Mouse (Mus musculus) embryonic facial prominence, embryonic 10.5 days (tissue): ENCODE results near the gene Ifi203. TPM values are rescaled to one million over a fixed set of nuclear protein-coding genes. Genes with fewer than 3 reads are reported as not detected.
"Not testable (repeated sequence)": the region's sequence is repeated elsewhere in the genome, so short reads cannot be mapped to it uniquely, and the experiment has no call there.

Source experiments
- DNase-seq: peaks from one replicate; pipeline ENCODE4 v3.0.0-alpha.2; 2017; ENCODE audit warnings: low spot score
- H3K27ac ChIP-seq: fragments of 300-500 bp; sonication (generic); replicated peaks from 2 replicates; pipeline ENCODE4 v1.5.1; 2016; ENCODE audit warnings: mild to moderate bottlenecking
- H3K27me3 ChIP-seq: fragments of 300-500 bp; sonication (generic); replicated peaks from 2 replicates; pipeline ENCODE4 v1.6.1; 2016; ENCODE audit warnings: low read depth, mild to moderate bottlenecking; ENCODE audit not compliant: poor library complexity, severe bottlenecking
- H3K36me3 ChIP-seq: fragments of 300-500 bp; sonication (generic); replicated peaks from 2 replicates; pipeline ENCODE4 v1.6.1; 2016; ENCODE audit warnings: mild to moderate bottlenecking, moderate library complexity
- H3K4me1 ChIP-seq: fragments of 300-500 bp; sonication (generic); 2 replicates; pipeline ENCODE4 v1.6.1; 2016
- H3K4me3 ChIP-seq: fragments of 300-500 bp; sonication (generic); 2 replicates; pipeline ENCODE4 v1.5.1; 2016; ENCODE audit warnings: mild to moderate bottlenecking, moderate library complexity
- H3K9me3 ChIP-seq: fragments of 300-500 bp; sonication (generic); 2 replicates; pipeline ENCODE4 v1.6.1; 2016; ENCODE audit warnings: mild to moderate bottlenecking
- WGBS: fragments of 180-500 bp; shearing (Covaris S2); methylation state at CpG from one replicate; pipeline ENCODE4 v1.1.7; 2016; 5-methylcytosine and 5-hydroxymethylcytosine counted together
- polyA plus RNA-seq: library from polyadenylated mRNA; unstranded; fragments of >200 nt; fragmentation: Nextera tagmentation; extraction: Ambion mirVana; gene quantifications from 2 replicates; pipeline ENCODE4 v1.2.1, GENCODE M21; 2016

Gene Ifi203
- polyA plus RNA-seq, 1 experiment from 2014 or later: not detected

- WGBS: 87% methylated on average over 2 of the region's 2 CpGs
- not testable (repeated sequence) for DNase-seq, H3K4me3 ChIP-seq, H3K4me1 ChIP-seq, H3K9me3 ChIP-seq, H3K27me3 ChIP-seq, H3K27ac ChIP-seq, H3K36me3 ChIP-seq
Observed at GRCm38 (mm10) chr1:173941522-173941921, 950 bp downstream of the Ifi203 start.

- not testable (repeated sequence) for H3K4me3 ChIP-seq, H3K4me1 ChIP-seq, H3K36me3 ChIP-seq, H3K27ac ChIP-seq, H3K9me3 ChIP-seq, DNase-seq, H3K27me3 ChIP-seq
- WGBS: 60% methylated on average over 3 of the region's 3 CpGs
Observed at GRCm38 (mm10) chr1:173919279-173919678, 23.2 kb downstream of the Ifi203 start.

GRCm38 (mm10) chr1:173914559-173914958 lies 27.9 kb downstream of the Ifi203 start:
- no peak overlapping the region for H3K27ac ChIP-seq
- no peaks in the 10 kb centered on the region for H3K4me1 ChIP-seq
- 82% methylated on average over 2 of the region's 2 CpGs for WGBS
- H3K9me3 ChIP-seq: no peaks in the 10 kb centered on the region
- DNase-seq: no peak
- H3K36me3 ChIP-seq: no peaks in the 10 kb centered on the region
- no peak overlapping the region for H3K4me3 ChIP-seq
- no peaks in the 10 kb centered on the region for H3K27me3 ChIP-seq

GRCm38 (mm10) chr1:173913256-173913791 lies 29.1 kb downstream of the Ifi203 start:
- not testable (repeated sequence) for H3K27ac ChIP-seq, H3K27me3 ChIP-seq, H3K4me1 ChIP-seq, H3K36me3 ChIP-seq, DNase-seq, H3K9me3 ChIP-seq, H3K4me3 ChIP-seq

GRCm38 (mm10) chr1:173912548-173913255 lies 29.8 kb downstream of the Ifi203 start, which contains the start of gene Ifi211:
Gene Ifi211 (minus strand): TSS chr1:173913046.
- H3K4me1 ChIP-seq, DNase-seq, H3K27ac ChIP-seq, H3K9me3 ChIP-seq, H3K36me3 ChIP-seq, H3K27me3 ChIP-seq, H3K4me3 ChIP-seq: not testable (repeated sequence)
- 88% methylated on average over 6 of the region's 6 CpGs for WGBS

- H3K27ac ChIP-seq: no peak overlapping the region
- no peak for DNase-seq
- no peaks in the 10 kb centered on the region for H3K36me3 ChIP-seq
- H3K27me3 ChIP-seq: no peaks in the 10 kb centered on the region
- WGBS: 84% methylated on average over 2 of the region's 2 CpGs
- no peaks in the 10 kb centered on the region for H3K4me1 ChIP-seq
- H3K4me3 ChIP-seq: no peak overlapping the region
- H3K9me3 ChIP-seq: no peaks in the 10 kb centered on the region
Observed at GRCm38 (mm10) chr1:173911808-173912464, 30.5 kb downstream of the Ifi203 start.

GRCm38 (mm10) chr1:173908390-173908789 lies 34.1 kb downstream of the Ifi203 start:
- H3K4me1 ChIP-seq, H3K9me3 ChIP-seq, H3K27me3 ChIP-seq, H3K4me3 ChIP-seq, H3K27ac ChIP-seq, H3K36me3 ChIP-seq, DNase-seq: not testable (repeated sequence)

- H3K36me3 ChIP-seq, H3K4me1 ChIP-seq, H3K27me3 ChIP-seq, H3K4me3 ChIP-seq, H3K9me3 ChIP-seq, H3K27ac ChIP-seq, DNase-seq: not testable (repeated sequence)
- WGBS: 83% methylated on average over 4 of the region's 4 CpGs
Observed at GRCm38 (mm10) chr1:173905885-173906284, 36.6 kb downstream of the Ifi203 start.

- not testable (repeated sequence) for H3K4me1 ChIP-seq, H3K27me3 ChIP-seq, H3K27ac ChIP-seq, DNase-seq, H3K36me3 ChIP-seq, H3K9me3 ChIP-seq, H3K4me3 ChIP-seq
Observed at GRCm38 (mm10) chr1:173889741-173890140, 52.7 kb downstream of the Ifi203 start.

GRCm38 (mm10) chr1:173887026-173887787 lies 55.3 kb downstream of the Ifi203 start:
- H3K9me3 ChIP-seq: not testable (repeated sequence)

GRCm38 (mm10) chr1:173880004-173880666 lies 62.3 kb downstream of the Ifi203 start:
- not testable (repeated sequence) for H3K36me3 ChIP-seq, H3K9me3 ChIP-seq, H3K4me1 ChIP-seq, H3K4me3 ChIP-seq, H3K27ac ChIP-seq, DNase-seq, H3K27me3 ChIP-seq
- WGBS: 75% methylated on average over 3 of the region's 3 CpGs

More at GRCm38 (mm10) chr1:173887026-173887787, 55.3 kb downstream of the Ifi203 start:
- H3K36me3 ChIP-seq, H3K4me3 ChIP-seq, DNase-seq, H3K4me1 ChIP-seq, H3K27ac ChIP-seq, H3K27me3 ChIP-seq: not testable (repeated sequence)
- 89% methylated on average over 1 of the region's 2 CpGs for WGBS

GRCm38 (mm10) chr1:173879225-173879987 lies 63.1 kb downstream of the Ifi203 start:
- H3K27me3 ChIP-seq, H3K9me3 ChIP-seq, H3K4me1 ChIP-seq, H3K36me3 ChIP-seq, DNase-seq, H3K27ac ChIP-seq, H3K4me3 ChIP-seq: not testable (repeated sequence)
- 87% methylated on average over 5 of the region's 5 CpGs for WGBS
